ENCODE assay signal across 7 mouse cellular contexts in the genomic region with DNA sequence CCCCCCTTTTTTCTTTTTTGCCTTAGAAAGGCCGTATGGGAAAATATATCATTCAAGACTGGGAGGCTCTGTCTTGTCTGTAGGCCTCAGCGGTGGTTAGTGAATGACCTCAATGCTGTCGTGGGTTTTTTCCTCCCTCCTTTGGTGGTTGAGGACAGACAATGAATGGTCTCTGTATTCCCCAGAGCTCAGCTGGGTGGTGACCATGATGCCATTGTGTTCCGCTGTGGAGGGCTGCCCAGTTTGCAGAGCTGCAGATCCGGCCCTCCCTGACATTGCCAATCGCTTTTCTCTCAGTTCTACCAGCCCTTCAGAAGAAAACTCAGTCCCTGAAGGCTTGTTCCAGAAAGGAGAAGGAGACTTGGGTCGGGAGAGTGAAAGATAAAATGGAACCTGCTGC. TPM values are rescaled to one million over a fixed set of nuclear protein-coding genes. Genes with fewer than 3 reads are reported as not detected.
DNase-seq lines count a peak whose midpoint lies in the region; ATAC-seq lines count a peak whose summit lies in the region.

No protein-coding gene starts in this region.

- peak overlapping the region; percentile 35; the same call in 1 of the 2 replicates for H3K9ac ChIP-seq in forebrain, embryonic 16.5 days (replicated peaks; ENCODE audit: low read depth, low read length)

- 33% methylated on average over 7 of the region's 7 CpGs for WGBS in forebrain, embryonic 16.5 days

- no peak overlapping the region for H3K4me3 ChIP-seq in forebrain, embryonic 16.5 days (replicated peaks; ENCODE audit: low read length)

- no peaks in the 10 kb centered on the region for H3K36me3 ChIP-seq in forebrain, embryonic 16.5 days (ENCODE audit: control insufficient read depth, insufficient read depth)

- H3K4me2 ChIP-seq in forebrain, embryonic 16.5 days (ENCODE audit: low read length) = no peak overlapping the region

- H3K9me3 ChIP-seq in forebrain, embryonic 16.5 days (ENCODE audit: control insufficient read depth, low read length) = no peaks in the 10 kb centered on the region

- peaks cover 9% of the 10 kb centered on the region for H3K4me1 ChIP-seq in forebrain, embryonic 16.5 days (replicated peaks; ENCODE audit: control insufficient read depth, insufficient read depth, low read length)

- H3K27me3 ChIP-seq in forebrain, embryonic 16.5 days (replicated peaks; ENCODE audit: control insufficient read depth, insufficient read depth, low read length) = no peaks in the 10 kb centered on the region

- peak; percentile 35 for ATAC-seq in forebrain, embryonic 16.5 days

- peak; percentile 61 to 65 for DNase-seq in cerebellum, postnatal 10 days
- DNase-seq in left cerebral cortex, adult 11 months (ENCODE audit: low spot score) = peak; percentile 64
- DNase-seq in retina, postnatal 1 day = peak; percentile 90
- no peak for DNase-seq in spleen, postnatal 36 days (ENCODE audit: low spot score in 2 of 2)
- no peak for DNase-seq in gastrocnemius, postnatal 4 days (ENCODE audit: low spot score in 2 of 2)
- no peak for DNase-seq in kidney, postnatal 14 days

- H3K27ac ChIP-seq in forebrain, embryonic 16.5 days (ENCODE audit: low read length) = peak overlapping the region; percentile 59

RNA-seq across cellular contexts. Expression of gene Gemin8, which starts 3.5 kb away (rescaled TPM):
- polyA plus RNA-seq in forebrain, embryonic 16.5 days (2015; fragmentation: Nextera tagmentation; extraction: Ambion mirVana) = 9.2 and 9.7 TPM in 2 replicates
- 1 to 10 TPM; 4.2 to 5.2 TPM for total RNA-seq in gastrocnemius, postnatal 4 days (2021)

Comparison
In these comparisons a context has a peak if more than half of its experiments do, and no peak if none do; other contexts are left out.
1. DNase-seq: peak in cerebellum, postnatal 10 days (2 of 2), left cerebral cortex, adult 11 months (single experiment) and retina, postnatal 1 day (single experiment); none in spleen, postnatal 36 days (0 of 2), gastrocnemius, postnatal 4 days (0 of 2) and kidney, postnatal 14 days (single experiment).